Mouse (Mus musculus): ENCODE results near the gene Dnajb12. TPM values are rescaled to one million over a fixed set of nuclear protein-coding genes. Genes with fewer than 3 reads are reported as not detected.

The Dnajb12 gene
- total and polyA plus RNA-seq, 3 experiments = 10.4 to 28.5 (median 20.5) TPM

- H3K4me3 ChIP-seq (ENCODE audit: low read depth, low read length) = no peak overlapping the region
- H3K4me1 ChIP-seq (ENCODE audit: insufficient read depth, low read depth, low read length) = peaks cover 45% of the 10 kb centered on the region
- no peak for DNase-seq (ENCODE audit: low spot score)
- no peaks in the 10 kb centered on the region for H3K9me3 ChIP-seq (replicated peaks)
- no peaks in the 10 kb centered on the region for H3K27me3 ChIP-seq (ENCODE audit: insufficient read depth, low read length)
- ATAC-seq (ENCODE audit: extremely low read depth, insufficient number of reproducible peaks, low FRiP score, poor library complexity, severe bottlenecking) = no peak
- TF ChIP-seq GATA2 (IDR thresholded peaks at IDR 0.05; ENCODE audit: borderline replicate concordance, low read depth, low read length) = no peak
- no peak for TF ChIP-seq CTCF (IDR thresholded peaks at IDR 0.05; ENCODE audit: low read depth, low read length)
- no peak for TF ChIP-seq POLR2AphosphoS5 (IDR thresholded peaks at IDR 0.05; ENCODE audit: insufficient replicate concordance, low read depth, low read length)
- no peak for TF ChIP-seq GATA1 (IDR thresholded peaks at IDR 0.05; ENCODE audit: borderline replicate concordance, low read length)
- TF ChIP-seq TAL1 (conservative IDR thresholded peaks at IDR 0.05; ENCODE audit: low read depth, low read length) = no peak
- H3K36me3 ChIP-seq (replicated peaks) = peaks cover 88% of the 10 kb centered on the region
Measured at GRCm38 (mm10) chr10:59889953-59890751, 10.8 kb downstream of the Dnajb12 start.

- DNase-seq (ENCODE audit: low spot score) (no peak), ATAC-seq (ENCODE audit: extremely low read depth, insufficient number of reproducible peaks, low FRiP score, poor library complexity, severe bottlenecking) (no peak)
- Histone ChIP-seq H3K27me3 (ENCODE audit: insufficient read depth, low read length) (no peaks in the 10 kb centered on the region), H3K4me3 (ENCODE audit: low read depth, low read length) (no peak overlapping the region), H3K4me1 (ENCODE audit: insufficient read depth, low read depth, low read length) (peaks cover 44% of the 10 kb centered on the region), H3K9me3 (replicated peaks) (no peaks in the 10 kb centered on the region), H3K36me3 (replicated peaks) (peaks cover 91% of the 10 kb centered on the region)
- TF ChIP-seq CTCF (IDR thresholded peaks at IDR 0.05; ENCODE audit: low read depth, low read length) (peak; percentile 52), GATA1 (IDR thresholded peaks at IDR 0.05; ENCODE audit: borderline replicate concordance, low read length) (no peak)
Measured at GRCm38 (mm10) chr10:59892977-59893376, 13.6 kb downstream of the Dnajb12 start.

- no peaks in the 10 kb centered on the region for H3K27me3 ChIP-seq (ENCODE audit: insufficient read depth, low read length)
- DNase-seq (ENCODE audit: low spot score) (no peak), ATAC-seq (ENCODE audit: extremely low read depth, insufficient number of reproducible peaks, low FRiP score, poor library complexity, severe bottlenecking) (no peak)
- peaks cover 48% of the 10 kb centered on the region for H3K4me1 ChIP-seq (ENCODE audit: insufficient read depth, low read depth, low read length)
- H3K4me3 ChIP-seq (ENCODE audit: low read depth, low read length) = no peak overlapping the region
- peaks cover 89% of the 10 kb centered on the region for H3K36me3 ChIP-seq (replicated peaks)
- no peaks in the 10 kb centered on the region for H3K9me3 ChIP-seq (replicated peaks)
- TF ChIP-seq GATA2 (IDR thresholded peaks at IDR 0.05; ENCODE audit: borderline replicate concordance, low read depth, low read length) (no peak), CTCF (IDR thresholded peaks at IDR 0.05; ENCODE audit: low read depth, low read length) (peak; percentile 52; the same call in 1 of the 2 replicates)
Measured at GRCm38 (mm10) chr10:59894251-59895160, 15.2 kb downstream of the Dnajb12 start.

DNA sequence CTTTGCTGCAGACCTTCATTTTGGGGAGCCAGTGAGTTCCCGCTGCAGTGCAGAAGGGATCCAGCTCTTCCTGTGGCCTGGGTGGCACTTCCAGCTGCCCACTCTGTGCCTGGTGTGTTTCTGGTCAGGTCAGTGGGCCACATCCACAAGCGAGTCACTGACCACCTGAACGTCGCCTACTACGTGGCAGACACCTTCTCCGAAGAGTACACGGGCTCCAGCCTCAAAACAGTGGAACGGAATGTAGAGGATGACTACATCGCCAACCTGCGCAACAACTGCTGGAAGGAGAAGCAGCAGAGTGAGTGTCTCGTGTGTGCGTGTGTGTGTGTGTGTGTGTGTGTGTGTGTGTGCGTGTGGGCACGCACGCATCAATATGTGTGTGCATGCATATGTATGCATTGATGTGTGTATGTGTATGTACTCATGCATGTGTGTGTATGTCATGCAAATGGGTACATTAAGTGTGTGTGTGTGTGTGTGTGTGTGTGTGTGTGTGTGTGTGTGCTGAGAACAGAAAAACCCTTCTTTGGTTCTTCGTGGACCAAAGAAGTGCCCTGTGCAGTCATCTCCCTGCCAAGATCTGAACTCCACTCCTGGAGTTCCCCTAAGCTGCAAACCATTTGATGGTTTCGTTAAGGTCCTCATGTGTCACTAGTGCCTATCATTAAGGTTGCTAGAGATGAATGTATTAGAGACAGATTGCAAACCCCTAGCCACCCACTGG is 16.3 kb downstream of the Dnajb12 start:
- TF ChIP-seq GATA2 (IDR thresholded peaks at IDR 0.05; ENCODE audit: borderline replicate concordance, low read depth, low read length) = no peak
- TF ChIP-seq GATA1 (IDR thresholded peaks at IDR 0.05; ENCODE audit: borderline replicate concordance, low read length) = no peak
- no peak for TF ChIP-seq TAL1 (conservative IDR thresholded peaks at IDR 0.05; ENCODE audit: low read depth, low read length)
- TF ChIP-seq POLR2AphosphoS5 (IDR thresholded peaks at IDR 0.05; ENCODE audit: insufficient replicate concordance, low read depth, low read length) = no peak
- TF ChIP-seq CTCF (IDR thresholded peaks at IDR 0.05; ENCODE audit: low read depth, low read length) = no peak
- peaks cover 58% of the 10 kb centered on the region for H3K4me1 ChIP-seq (ENCODE audit: insufficient read depth, low read depth, low read length)
- no peaks in the 10 kb centered on the region for H3K9me3 ChIP-seq (replicated peaks)
- peaks cover 79% of the 10 kb centered on the region for H3K36me3 ChIP-seq (replicated peaks)
- H3K4me3 ChIP-seq (ENCODE audit: low read depth, low read length) = no peak overlapping the region
- H3K27me3 ChIP-seq (ENCODE audit: insufficient read depth, low read length) = no peaks in the 10 kb centered on the region
- no peak for DNase-seq (ENCODE audit: low spot score)
- ATAC-seq (ENCODE audit: extremely low read depth, insufficient number of reproducible peaks, low FRiP score, poor library complexity, severe bottlenecking) = no peak

DNA sequence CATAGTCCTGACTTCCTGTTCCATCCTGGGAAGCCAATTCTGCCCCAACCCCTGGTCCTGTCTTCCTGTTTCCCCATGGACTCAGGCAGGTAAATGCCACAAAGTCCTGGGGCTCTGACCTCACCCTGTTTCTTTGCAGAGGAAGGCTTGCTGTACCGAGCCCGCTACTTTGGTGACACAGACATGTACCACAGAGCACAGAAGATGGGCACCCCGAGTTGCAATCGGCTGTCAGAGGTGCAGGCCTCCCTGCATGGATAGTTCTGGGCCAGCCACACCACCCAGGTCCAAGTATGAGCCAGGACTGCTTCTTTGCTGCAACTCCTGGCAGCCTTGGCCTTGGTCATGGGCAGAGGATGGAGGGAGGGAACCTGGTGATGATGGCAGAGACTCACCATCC is 16.9 kb downstream of the Dnajb12 start:
- no peaks in the 10 kb centered on the region for H3K27me3 ChIP-seq (ENCODE audit: insufficient read depth, low read length)
- H3K4me3 ChIP-seq (ENCODE audit: low read depth, low read length) = no peak overlapping the region
- peaks cover 73% of the 10 kb centered on the region for H3K36me3 ChIP-seq (replicated peaks)
- no peak for ATAC-seq (ENCODE audit: extremely low read depth, insufficient number of reproducible peaks, low FRiP score, poor library complexity, severe bottlenecking)
- peaks cover 64% of the 10 kb centered on the region for H3K4me1 ChIP-seq (ENCODE audit: insufficient read depth, low read depth, low read length)
- no peaks in the 10 kb centered on the region for H3K9me3 ChIP-seq (replicated peaks)
- no peak for DNase-seq (ENCODE audit: low spot score)
- TF ChIP-seq CTCF (IDR thresholded peaks at IDR 0.05; ENCODE audit: low read depth, low read length) (no peak), TAL1 (conservative IDR thresholded peaks at IDR 0.05; ENCODE audit: low read depth, low read length) (no peak), POLR2AphosphoS5 (IDR thresholded peaks at IDR 0.05; ENCODE audit: insufficient replicate concordance, low read depth, low read length) (no peak), GATA1 (IDR thresholded peaks at IDR 0.05; ENCODE audit: borderline replicate concordance, low read length) (no peak), GATA2 (IDR thresholded peaks at IDR 0.05; ENCODE audit: borderline replicate concordance, low read depth, low read length) (no peak)

DNA sequence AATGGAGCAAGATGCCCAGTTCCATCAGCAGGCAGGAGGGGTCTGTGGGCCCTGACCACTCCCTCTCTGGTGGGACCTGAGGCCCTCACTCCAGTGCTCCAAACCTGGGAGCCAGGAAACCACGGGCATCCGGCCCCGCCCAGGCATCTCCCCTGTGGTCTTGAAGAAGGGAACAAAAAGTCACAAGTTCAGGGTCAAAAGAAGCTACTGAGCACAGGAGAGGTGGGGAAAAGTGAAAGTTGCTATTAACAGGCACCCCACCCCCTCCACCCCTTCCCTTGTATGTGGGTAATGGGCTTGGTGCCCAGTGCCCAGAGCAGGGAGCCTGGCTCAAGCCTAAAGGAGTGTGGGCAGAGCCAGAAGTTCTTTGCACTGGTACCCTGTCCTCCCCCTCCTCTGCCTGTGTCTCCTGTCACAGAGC is 17.6 kb downstream of the Dnajb12 start:
- no peak overlapping the region for H3K4me3 ChIP-seq (ENCODE audit: low read depth, low read length)
- H3K9me3 ChIP-seq (replicated peaks) = no peaks in the 10 kb centered on the region
- no peaks in the 10 kb centered on the region for H3K27me3 ChIP-seq (ENCODE audit: insufficient read depth, low read length)
- no peak for DNase-seq (ENCODE audit: low spot score)
- ATAC-seq (ENCODE audit: extremely low read depth, insufficient number of reproducible peaks, low FRiP score, poor library complexity, severe bottlenecking) = no peak
- H3K36me3 ChIP-seq (replicated peaks) = peaks cover 66% of the 10 kb centered on the region
- no peak for TF ChIP-seq GATA1 (IDR thresholded peaks at IDR 0.05; ENCODE audit: borderline replicate concordance, low read length)
- no peak for TF ChIP-seq TAL1 (conservative IDR thresholded peaks at IDR 0.05; ENCODE audit: low read depth, low read length)
- no peak for TF ChIP-seq POLR2AphosphoS5 (IDR thresholded peaks at IDR 0.05; ENCODE audit: insufficient replicate concordance, low read depth, low read length)
- no peak for TF ChIP-seq GATA2 (IDR thresholded peaks at IDR 0.05; ENCODE audit: borderline replicate concordance, low read depth, low read length)
- no peak for TF ChIP-seq CTCF (IDR thresholded peaks at IDR 0.05; ENCODE audit: low read depth, low read length)
- H3K4me1 ChIP-seq (ENCODE audit: insufficient read depth, low read depth, low read length) = peaks cover 71% of the 10 kb centered on the region
